Mouse (Mus musculus) bone marrow, adult 2 months (tissue): ENCODE data around the gene Ttc39b.

Experiments used
- CTCF ChIP-seq: fragments of 200-500 bp; IDR thresholded peaks from 2 replicates; pipeline ENCODE4 v1.5.1; 2011; ENCODE audit warnings: low read length, control low read depth; ENCODE audit not compliant: control insufficient read depth, insufficient read depth
- POLR2A ChIP-seq: fragments of 200-500 bp; IDR thresholded peaks from 2 replicates; pipeline ENCODE4 v1.6.1; 2011; ENCODE audit warnings: low read depth, mild to moderate bottlenecking, control low read depth, low read length, borderline replicate concordance; ENCODE audit not compliant: control insufficient read depth

DNA sequence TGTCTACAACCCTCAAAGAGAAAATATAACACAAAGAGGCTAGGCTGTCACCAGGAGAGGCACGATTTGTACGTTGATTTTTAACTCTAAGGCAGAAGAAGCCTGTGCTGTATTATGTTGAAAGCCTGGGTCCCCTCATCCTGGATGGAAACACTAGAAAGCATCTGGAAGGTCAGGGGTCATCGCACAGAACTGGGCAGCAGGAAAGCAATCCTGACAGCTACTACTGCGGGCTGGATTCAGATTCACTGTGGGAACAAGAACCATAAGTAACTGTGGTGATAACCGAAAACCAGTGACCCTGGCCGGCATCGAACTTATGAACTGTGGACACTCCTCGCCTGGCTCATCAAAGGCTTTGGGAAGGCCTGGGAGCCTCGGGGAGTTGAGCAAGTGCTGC is 153.3 kb downstream of the Ttc39b start:
- no peak for TF ChIP-seq CTCF
- no peak for TF ChIP-seq POLR2A
